Mouse (Mus musculus): ENCODE data around the gene Zim1.

The Zim1 gene

GRCm38 (mm10) chr7:6696241-6697045 lies at the start of gene Zim1:
TSS of gene Zim1 (minus strand) at chr7:6696450.
- DNase-seq (ENCODE audit: low read depth, low spot score) = peak; percentile 82

GRCm38 (mm10) chr7:6744281-6744904 lies 48.1 kb upstream of the Zim1 start:
- no peak for DNase-seq (ENCODE audit: low read depth, low spot score)

GRCm38 (mm10) chr7:6736060-6736459 lies 39.8 kb upstream of the Zim1 start:
- DNase-seq (ENCODE audit: low read depth, low spot score) = no peak

- no peak for DNase-seq (ENCODE audit: low read depth, low spot score)
These were observed 35.7 kb upstream of the Zim1 start for GRCm38 (mm10) chr7:6731930-6732329.

GRCm38 (mm10) chr7:6731373-6731772 lies 35.1 kb upstream of the Zim1 start:
- no peak for DNase-seq (ENCODE audit: low read depth, low spot score)

- DNase-seq (ENCODE audit: low read depth, low spot score) = no peak
These were observed 34.6 kb upstream of the Zim1 start for GRCm38 (mm10) chr7:6730801-6731200.

GRCm38 (mm10) chr7:6730241-6730640 lies 34.0 kb upstream of the Zim1 start, which contains the start of the genes Peg3 and Usp29:
TSS of gene Peg3 (minus strand) at chr7:6730431.
TSS of gene Usp29 (plus strand) at chr7:6730578.
- peak; percentile 90 for DNase-seq (ENCODE audit: low read depth, low spot score)

GRCm38 (mm10) chr7:6729061-6729817 lies 33.0 kb upstream of the Zim1 start:
- peak; percentile 92 for DNase-seq (ENCODE audit: low read depth, low spot score)

- peak; percentile 97 for DNase-seq (ENCODE audit: low read depth, low spot score)
These were observed 32.1 kb upstream of the Zim1 start for GRCm38 (mm10) chr7:6728263-6728931.

- peak; percentile 92 for DNase-seq (ENCODE audit: low read depth, low spot score)
These were observed 31.3 kb upstream of the Zim1 start for GRCm38 (mm10) chr7:6727351-6728121.

- DNase-seq (ENCODE audit: low read depth, low spot score) = no peak
These were observed 13.1 kb upstream of the Zim1 start for GRCm38 (mm10) chr7:6709396-6709795.

GRCm38 (mm10) chr7:6708451-6709180 lies 12.4 kb upstream of the Zim1 start:
- DNase-seq (ENCODE audit: low read depth, low spot score) = no peak

- DNase-seq (ENCODE audit: low read depth, low spot score) = no peak
These were observed 11.3 kb upstream of the Zim1 start for GRCm38 (mm10) chr7:6707416-6708015.

GRCm38 (mm10) chr7:6699230-6699629 lies 3.0 kb upstream of the Zim1 start:
- DNase-seq (ENCODE audit: low read depth, low spot score) = no peak

GRCm38 (mm10) chr7:6685511-6685910 lies 10.7 kb downstream of the Zim1 start:
- no peak for DNase-seq (ENCODE audit: low read depth, low spot score)

- DNase-seq (ENCODE audit: low read depth, low spot score) = no peak
These were observed 29.5 kb downstream of the Zim1 start for GRCm38 (mm10) chr7:6666726-6667125.

- DNase-seq (ENCODE audit: low read depth, low spot score) = no peak
These were observed 32.8 kb downstream of the Zim1 start for GRCm38 (mm10) chr7:6663430-6663829.

- DNase-seq (ENCODE audit: low read depth, low spot score) = peak; percentile 16
These were observed 36.6 kb downstream of the Zim1 start for GRCm38 (mm10) chr7:6659605-6660004.

- no peak for DNase-seq (ENCODE audit: low read depth, low spot score)
These were observed 37.6 kb downstream of the Zim1 start for GRCm38 (mm10) chr7:6658606-6659005.

- DNase-seq (ENCODE audit: low read depth, low spot score) = no peak
These were observed 44.1 kb downstream of the Zim1 start for GRCm38 (mm10) chr7:6652151-6652550.
